Mouse (Mus musculus) spleen, postnatal 0 days (tissue): ENCODE measurements around the gene Foxc1. TPM values are rescaled to one million over a fixed set of nuclear protein-coding genes. Genes with fewer than 3 reads are reported as not detected.

Experiments used
- polyA plus RNA-seq: library from polyadenylated mRNA; unstranded; fragments of >200 nt; fragmentation: Nextera tagmentation; extraction: Ambion mirVana; gene quantifications from 2 replicates; pipeline ENCODE4 v1.2.1, GENCODE M21; 2015

Foxc1 gene
- 0.15 and 0.18 TPM in 2 replicates for polyA plus RNA-seq

GRCm38 (mm10) chr13:31806428-31806832 lies at the start of gene Foxc1:
TSS of gene Foxc1 (plus strand) at chr13:31806633.

Other genes starting within 250 kb of the Foxc1 start
- gene A530084C06Rik, start 247.3 kb upstream of the Foxc1 start, polyA plus RNA-seq: not detected in 2 replicates
- gene Foxf2, start 180.8 kb upstream of the Foxc1 start, polyA plus RNA-seq: not detected in 2 replicates